Mouse (Mus musculus) bone marrow, adult 2 months (tissue): Measurements from ENCODE around the gene Sdhaf2.

Experiments
- CTCF ChIP-seq: fragments of 200-500 bp; IDR thresholded peaks from 2 replicates; pipeline ENCODE4 v1.5.1; 2011; ENCODE audit warnings: low read length, control low read depth; ENCODE audit not compliant: control insufficient read depth, insufficient read depth
- POLR2A ChIP-seq: fragments of 200-500 bp; IDR thresholded peaks from 2 replicates; pipeline ENCODE4 v1.6.1; 2011; ENCODE audit warnings: low read depth, mild to moderate bottlenecking, control low read depth, low read length, borderline replicate concordance; ENCODE audit not compliant: control insufficient read depth

DNA sequence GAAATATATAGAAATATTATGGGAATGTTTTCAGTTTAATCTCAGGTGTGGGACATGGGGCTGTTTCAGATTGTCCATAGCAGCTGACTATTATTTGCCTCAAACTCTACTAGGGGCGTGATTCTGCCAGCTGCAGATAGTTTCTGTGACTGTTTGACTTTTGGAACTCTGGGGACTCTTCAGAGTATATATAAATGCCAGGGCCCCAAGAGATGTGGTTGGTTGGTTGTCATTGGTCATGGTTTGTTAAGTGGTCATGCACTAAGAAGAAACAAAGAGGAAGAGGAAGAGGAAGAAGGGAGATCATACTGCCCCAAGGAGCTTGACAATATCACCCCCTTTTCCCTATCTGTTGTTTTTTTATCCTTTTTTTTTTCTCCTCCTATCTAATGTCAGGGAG, 4.0 kb downstream of the Sdhaf2 start:
- TF ChIP-seq CTCF (no peak), POLR2A (no peak)
